Mouse (Mus musculus): ENCODE measurements around the gene Xxylt1.

GRCm38 (mm10) chr16:30939903-30940302, 141.3 kb downstream of the Xxylt1 start:
- no peak for TF ChIP-seq GATA1 (IDR thresholded peaks at IDR 0.05; ENCODE audit: borderline replicate concordance, low read length)
- TF ChIP-seq FLI1 (IDR thresholded peaks at IDR 0.05; ENCODE audit: low read length): no peak

Measured in megakaryocyte, embryonic 14.5 days (primary cell).